Mouse (Mus musculus) cerebellum, adult 2 months (tissue): ENCODE measurements at regions not wholly inside any gene's neighbourhood (a gene's known extent, or its start where the extent isn't known, plus 50 kb on each side); places are given as distances from the start of the nearest gene placed in this dataset.

Source experiments
- CTCF ChIP-seq: fragments of 200-500 bp; IDR thresholded peaks from 2 replicates; pipeline ENCODE4 v1.5.1; 2011; ENCODE audit warnings: low read depth, mild to moderate bottlenecking, control low read depth, low read length, moderate library complexity, borderline replicate concordance; ENCODE audit not compliant: insufficient read depth
- POLR2A ChIP-seq: fragments of 200-500 bp; IDR thresholded peaks from 2 replicates; pipeline ENCODE4 v1.6.1; 2011; ENCODE audit warnings: low read length, control low read depth, borderline replicate concordance; ENCODE audit not compliant: insufficient read depth

DNA sequence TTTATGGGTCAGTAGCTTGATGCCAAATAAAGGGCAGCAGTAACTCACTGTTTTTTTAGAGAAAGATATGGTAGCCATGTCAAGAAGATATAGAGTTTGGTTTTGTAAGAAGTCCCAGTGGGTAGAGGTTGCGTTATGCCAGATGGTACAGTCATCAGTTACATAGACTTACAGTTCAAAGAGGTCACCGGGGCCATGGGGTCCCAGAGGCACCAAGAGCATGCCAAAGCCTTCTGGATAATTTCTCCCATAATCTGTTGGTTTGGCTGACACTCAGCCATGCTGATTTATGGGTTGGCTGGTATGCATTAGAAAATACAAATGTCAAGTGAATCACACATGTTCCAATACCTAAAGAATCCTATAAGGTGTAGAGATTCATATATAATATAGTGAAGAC, 137.9 kb upstream of the Fbxl7 start:
- TF ChIP-seq POLR2A (no peak), CTCF (no peak)
